Mouse (Mus musculus) gastrocnemius, postnatal 10 days (tissue): ENCODE results near the gene Eva1c. TPM values are rescaled to one million over a fixed set of nuclear protein-coding genes. Genes with fewer than 3 reads are reported as not detected.

Experiments
- DNase-seq: peaks from one replicate; pipeline ENCODE4 v3.0.0; 2021; ENCODE audit warnings: mixed read lengths
- total RNA-seq, 2 experiments: library from RNA; stranded (reverse); gene quantifications; 2 replicates each; pipeline ENCODE4 v1.2.3; 2021

The Eva1c gene
- total RNA-seq, 2 experiments from 2014 or later = 0.56 to 0.59 TPM

DNA sequence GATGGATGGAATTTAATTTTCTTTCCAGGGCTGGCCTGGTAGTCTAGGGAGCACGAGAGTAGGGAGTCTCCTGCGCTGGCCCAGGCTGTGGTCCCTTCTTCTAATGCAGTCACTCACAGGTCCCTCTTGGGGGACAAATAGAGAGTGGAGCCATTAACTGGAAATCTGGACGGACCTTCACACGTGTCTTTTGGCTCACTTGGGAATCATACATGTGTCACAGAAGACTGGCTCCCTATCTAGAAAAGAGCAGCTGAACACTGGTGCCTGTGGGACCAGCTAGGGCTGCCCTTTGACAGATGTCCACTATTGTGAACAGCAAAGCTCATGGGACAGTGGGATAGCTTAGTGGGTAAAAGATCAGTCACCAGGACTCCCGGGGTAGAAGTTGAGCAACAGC is 478 bp upstream of the Eva1c start:
- DNase-seq = no peak

DNA sequence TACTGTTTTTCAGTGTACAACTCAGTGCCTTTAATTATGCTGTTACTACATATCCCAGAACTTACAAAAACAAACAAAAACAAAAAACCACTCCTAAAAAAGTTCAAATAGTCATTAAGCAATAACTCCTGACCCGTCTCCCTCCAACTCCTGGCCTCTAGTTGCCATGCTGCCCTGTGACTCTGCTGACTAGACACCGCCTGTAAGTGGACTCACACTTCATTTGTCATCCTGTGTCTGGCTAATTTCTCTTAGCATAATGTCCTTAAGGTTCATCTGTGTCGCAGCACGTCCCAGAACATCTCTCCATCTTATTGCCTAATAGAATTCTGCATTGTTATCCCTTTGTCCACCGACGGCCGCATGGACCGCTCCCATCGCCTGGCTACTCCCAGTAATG is 979 bp downstream of the Eva1c start:
- DNase-seq = no peak

DNA sequence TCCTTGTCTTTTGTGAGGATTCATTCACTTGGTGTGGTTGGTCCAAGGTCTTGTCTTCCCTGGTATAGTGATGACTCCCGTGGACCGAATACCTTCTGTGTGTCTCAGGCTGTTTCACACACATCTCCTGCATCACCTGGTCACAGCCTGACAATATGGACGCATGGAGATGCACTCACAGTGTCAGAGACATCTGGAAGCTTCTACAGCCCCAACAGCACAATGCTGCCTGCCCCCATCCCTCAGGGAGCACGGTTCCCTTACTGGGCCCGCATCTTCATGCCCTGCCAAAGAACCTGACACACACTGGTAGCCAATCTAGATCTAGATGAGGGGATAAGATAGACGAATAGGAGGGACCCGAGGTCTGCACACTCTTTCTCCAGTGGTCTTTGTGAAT is 2.6 kb downstream of the Eva1c start:
- DNase-seq = no peak

DNA sequence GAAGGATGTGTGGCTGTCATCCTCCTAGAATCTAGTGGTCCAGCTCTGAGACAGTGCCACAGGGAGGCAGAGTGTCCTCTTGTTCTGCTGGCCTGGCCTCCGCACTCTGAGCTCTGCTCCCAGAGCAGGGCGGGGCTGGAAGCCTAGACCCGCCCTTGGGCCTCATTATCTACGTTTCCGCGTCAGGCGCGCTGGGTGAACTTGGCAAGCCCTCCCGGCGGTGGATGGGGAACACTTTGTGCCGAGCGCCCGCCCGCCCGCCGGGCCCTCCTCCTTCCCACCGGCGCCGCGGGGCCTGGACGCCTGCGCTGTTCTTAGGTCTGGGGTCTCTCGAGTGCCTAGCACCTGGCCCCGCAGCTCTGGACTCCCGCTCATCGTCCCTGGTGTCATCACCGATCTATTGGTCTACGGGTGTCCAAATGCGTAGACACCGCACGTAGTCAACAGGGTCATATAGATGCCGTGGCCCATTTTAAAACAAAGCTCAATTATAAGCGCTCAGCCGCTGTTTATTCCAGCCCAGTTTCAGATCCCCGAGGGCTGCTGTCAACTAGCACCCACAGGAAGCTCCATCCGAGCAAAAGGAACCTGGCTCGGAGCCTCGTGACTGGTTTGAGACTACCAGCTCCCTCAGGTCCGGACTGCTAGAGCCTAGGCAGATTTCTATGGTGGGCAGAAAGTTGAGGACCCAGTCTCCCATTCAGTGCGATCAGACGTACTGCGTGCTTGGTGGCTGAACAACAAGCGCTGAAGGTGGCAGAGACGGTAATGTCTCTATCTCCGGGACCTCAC is 3.6 kb downstream of the Eva1c start:
- peak; percentile 75 for DNase-seq

- peak; percentile 72 for DNase-seq
These were observed 4.3 kb downstream of the Eva1c start for GRCm38 (mm10) chr16:90830686-90831439.

GRCm38 (mm10) chr16:90831676-90832075 is 5.2 kb downstream of the Eva1c start:
- DNase-seq = no peak

- DNase-seq = no peak
These were observed 6.0 kb downstream of the Eva1c start for GRCm38 (mm10) chr16:90832495-90832894.

- DNase-seq = no peak
These were observed 6.7 kb downstream of the Eva1c start for GRCm38 (mm10) chr16:90833041-90833791.

DNA sequence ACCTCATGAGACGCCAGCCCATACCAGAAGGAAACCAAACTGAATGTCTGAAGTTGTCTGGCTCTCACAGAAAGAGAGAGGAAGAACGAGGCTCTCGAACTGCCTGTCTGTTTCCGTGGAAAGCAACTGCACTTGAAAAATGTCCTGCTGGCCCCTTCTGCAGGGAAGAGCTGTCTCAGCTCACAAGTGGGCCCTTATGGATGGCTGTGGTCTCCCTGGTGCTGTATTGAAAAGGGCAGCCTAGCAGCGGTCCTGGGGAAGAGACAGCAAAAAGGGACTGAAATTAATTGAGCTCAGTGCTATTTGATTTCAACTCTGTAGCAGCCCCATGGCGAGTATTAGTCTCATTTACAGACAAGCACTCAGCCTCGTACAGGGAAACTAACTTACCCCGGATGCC is 10.9 kb downstream of the Eva1c start:
- no peak for DNase-seq

DNA sequence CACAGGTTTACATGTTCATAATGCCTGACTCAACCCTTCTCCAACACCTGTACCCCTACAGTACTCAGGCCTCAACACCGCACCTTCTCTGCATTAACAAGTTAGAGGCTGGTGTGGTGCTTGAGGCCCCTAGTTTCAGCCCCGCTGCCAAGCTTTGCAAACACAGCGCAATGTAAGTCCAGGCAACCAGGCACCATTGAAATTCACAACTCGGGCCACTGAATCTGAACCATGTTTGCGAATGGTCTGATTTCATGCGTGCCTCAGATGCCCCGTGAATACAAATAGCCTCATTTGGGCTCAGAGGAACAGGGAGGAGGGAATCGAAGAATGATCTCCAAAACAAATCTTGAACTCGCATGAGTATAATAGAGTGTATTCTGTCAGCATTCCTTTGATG is 15.6 kb downstream of the Eva1c start:
- no peak for DNase-seq

- no peak for DNase-seq
These were observed 18.5 kb downstream of the Eva1c start for GRCm38 (mm10) chr16:90845038-90845437.

DNA sequence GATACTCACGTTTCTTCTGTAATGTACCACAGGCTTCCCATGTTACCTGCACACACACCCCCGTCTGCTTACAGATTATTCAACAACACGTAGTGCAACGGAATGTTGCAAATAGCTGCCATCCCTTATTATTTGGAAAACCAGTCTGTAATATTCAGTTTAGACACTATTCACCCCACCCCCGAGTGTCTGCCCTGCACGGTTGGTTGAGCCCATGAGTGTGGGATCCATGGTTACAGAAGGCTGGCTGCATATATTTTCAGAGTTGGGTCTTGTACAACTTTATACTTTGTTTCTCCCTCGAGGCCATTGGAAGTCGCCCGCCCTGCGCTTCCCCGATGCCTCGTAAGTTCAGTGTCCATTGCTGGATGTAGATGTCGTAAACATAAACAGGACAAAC is 19.1 kb downstream of the Eva1c start:
- DNase-seq = no peak

DNA sequence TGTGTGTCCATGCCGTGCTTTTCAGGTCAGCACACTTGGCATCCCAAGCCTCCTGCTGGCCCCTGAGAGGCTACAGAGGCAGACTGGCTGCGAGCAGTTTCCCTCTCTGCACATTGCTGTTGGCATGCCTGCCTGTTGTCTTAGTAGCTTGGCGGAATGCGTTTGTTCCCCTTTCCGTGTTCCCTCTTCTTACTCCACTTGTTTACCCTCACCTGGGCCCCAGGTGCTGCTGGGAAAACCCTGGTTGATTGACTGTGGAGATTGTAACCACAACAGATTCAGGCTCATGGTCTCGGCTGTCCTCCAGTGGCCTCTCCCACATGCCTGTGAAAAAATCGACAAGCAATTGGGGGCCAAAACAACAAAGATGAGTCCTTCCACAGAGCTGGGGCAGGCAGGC is 22.2 kb downstream of the Eva1c start:
- no peak for DNase-seq

DNA sequence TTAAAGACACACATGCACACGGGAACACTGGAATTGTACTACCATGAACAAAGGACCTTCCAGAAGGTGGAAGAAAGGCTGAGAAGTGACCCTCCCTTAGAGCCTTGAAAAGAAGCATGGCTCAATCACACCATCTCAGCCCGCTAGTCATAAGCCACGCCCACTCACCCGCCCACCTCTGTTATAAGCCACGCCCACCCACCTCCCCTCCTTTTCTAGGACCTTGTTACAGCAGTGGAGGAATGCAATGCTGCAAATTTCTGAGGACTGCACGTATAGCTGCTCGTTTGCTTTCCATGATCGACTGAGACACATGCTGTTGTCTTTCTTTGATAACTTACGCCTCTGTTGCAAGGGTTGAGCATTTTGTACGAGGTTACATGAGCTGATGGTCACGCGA is 22.7 kb downstream of the Eva1c start:
- DNase-seq = no peak

DNA sequence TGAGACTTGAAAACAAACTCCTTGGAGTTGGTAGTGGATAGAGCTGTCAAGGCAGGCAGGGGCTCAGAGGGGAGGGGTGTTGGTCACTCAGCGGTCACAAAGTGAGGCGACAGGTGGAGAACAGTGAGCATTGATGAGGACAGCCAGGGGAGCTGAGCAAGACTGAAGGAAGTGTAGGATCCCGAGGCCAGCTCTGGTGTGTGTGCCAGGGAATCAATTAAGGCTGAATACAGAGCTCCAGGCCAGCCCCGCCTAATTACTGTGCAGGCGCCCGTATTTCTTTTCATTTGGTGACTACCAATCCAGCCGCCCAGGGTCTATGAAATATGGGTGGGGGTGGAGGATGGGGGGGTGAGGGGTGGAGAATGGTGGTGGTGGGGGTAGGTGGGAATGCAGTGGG is 24.4 kb downstream of the Eva1c start:
- no peak for DNase-seq

DNA sequence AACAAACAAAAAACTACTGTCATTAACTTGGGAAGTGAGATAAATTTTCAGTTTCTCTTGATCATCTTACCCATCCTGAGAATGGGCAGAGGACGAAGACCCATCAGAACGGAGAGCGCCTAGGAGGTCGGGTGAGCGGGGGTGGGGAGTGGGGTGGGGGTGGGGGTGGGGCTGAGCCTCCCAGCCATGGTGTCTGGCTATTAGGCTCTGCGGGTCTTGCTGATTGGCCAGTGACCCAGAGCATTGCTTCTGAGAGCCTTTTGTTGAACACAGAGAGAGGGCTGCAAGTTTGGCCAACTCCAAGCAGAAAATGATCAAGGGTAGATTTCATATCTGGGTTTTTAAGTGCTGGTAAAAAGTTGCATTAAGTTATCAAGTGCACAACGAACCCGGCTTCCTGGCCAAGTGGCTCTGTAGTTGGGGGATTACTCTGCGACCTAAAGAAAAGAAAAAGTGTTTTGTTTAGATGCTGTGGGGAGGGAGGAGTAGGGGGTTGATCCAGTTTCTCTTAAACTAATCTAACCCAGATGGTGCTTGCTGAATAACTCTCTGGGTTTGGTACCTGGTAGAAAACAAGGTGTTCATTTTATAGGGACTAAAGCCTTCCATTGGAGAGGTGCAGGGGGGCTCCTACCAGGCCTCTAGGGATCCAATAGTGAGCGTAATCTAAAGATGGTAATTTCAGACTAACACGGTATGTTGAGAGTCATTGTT is 25.3 kb downstream of the Eva1c start:
- DNase-seq = no peak

DNA sequence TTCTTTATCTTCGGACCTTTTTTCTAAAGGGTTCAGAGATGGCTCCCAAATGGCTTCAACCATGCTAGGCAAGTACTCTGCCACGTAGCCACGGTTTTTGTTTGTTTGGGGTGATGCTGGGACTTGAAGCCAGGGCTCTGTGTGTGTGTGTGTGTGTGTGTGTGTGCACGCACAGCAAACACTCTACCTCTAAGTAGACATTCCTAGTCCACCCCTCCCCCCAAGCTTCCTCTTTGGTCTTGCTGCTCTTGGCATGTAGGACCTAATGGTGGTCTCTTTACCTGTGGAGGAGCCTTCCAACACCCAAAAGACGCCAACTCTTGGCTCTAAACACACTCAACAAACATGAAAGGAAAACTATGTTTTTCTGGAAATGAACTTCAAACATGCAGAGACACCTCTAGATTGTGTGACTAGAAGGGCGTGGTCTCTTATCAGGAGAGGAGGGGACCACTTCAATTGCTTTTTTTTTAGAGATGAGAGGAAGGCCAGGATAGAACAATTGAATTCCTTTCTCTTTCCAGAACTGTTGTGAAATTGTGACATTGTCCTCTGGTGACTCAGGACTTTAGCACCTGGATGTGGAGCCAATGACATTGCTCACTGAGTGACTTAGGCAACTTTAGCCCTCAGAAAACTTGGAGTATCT is 30.2 kb downstream of the Eva1c start:
- DNase-seq = no peak

DNA sequence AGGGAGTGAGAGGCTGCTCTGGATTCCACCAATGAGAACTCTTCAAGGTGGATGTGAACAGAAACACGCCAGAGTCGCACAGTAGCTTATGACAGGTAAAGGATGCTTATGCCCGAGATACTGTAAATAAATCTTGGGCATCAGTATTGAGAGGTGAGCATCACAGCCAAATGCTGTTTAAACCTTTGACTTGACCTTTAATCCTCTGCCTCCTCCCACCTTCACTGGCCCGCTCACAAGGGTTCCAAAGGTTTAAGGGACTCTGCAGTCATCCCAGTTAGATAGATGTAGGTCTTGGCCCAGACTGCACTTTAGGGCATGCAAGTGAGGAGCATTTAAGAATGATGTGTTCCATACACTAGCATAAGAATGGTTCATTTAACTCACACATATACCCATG is 31.7 kb downstream of the Eva1c start:
- no peak for DNase-seq

DNA sequence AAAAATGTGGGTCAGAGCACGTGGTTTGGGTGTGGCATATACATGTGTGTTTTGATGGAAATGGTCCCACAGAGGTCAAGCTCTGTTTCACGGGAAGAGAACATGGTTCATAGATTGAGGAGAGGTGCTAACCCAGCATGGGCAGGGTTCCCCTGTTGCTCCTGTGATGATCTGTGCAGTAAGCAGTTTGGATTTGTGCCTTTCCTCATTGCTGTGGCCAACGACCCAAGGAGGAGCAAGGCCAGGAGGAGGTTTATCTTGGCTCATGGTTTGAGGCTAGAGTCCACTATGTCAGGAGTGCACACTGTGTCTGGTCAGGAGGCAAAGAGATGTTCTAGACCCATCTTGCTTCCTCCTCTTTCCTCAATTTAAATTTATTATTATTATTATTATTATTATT is 36.5 kb downstream of the Eva1c start:
- DNase-seq = no peak

GRCm38 (mm10) chr16:90863468-90864046 is 37.0 kb downstream of the Eva1c start:
- no peak for DNase-seq

GRCm38 (mm10) chr16:90864693-90865092 is 38.2 kb downstream of the Eva1c start:
- no peak for DNase-seq

GRCm38 (mm10) chr16:90865652-90866051 is 39.1 kb downstream of the Eva1c start:
- DNase-seq = no peak
